Mouse (Mus musculus) 416B (cell line): ENCODE measurements at regions not wholly inside any gene's neighbourhood (a gene's known extent, or its start where the extent isn't known, plus 50 kb on each side); places are given as distances from the start of the nearest gene placed in this dataset.

Experiments used
- DNase-seq: peaks from one replicate; pipeline ENCODE4 v3.0.0; 2011; ENCODE audit warnings: low read depth

- no peak for DNase-seq
These were observed 752.6 kb downstream of the Jrkl start for GRCm38 (mm10) chr9:12492890-12493618.

GRCm38 (mm10) chr9:12457810-12458209, 787.8 kb downstream of the Jrkl start:
- DNase-seq: no peak

GRCm38 (mm10) chr9:12456695-12457094, 788.9 kb downstream of the Jrkl start:
- DNase-seq: no peak

- DNase-seq: no peak
These were observed 811.5 kb downstream of the Jrkl start for GRCm38 (mm10) chr9:12434171-12434570.

GRCm38 (mm10) chr9:12421906-12422305, 823.7 kb downstream of the Jrkl start:
- no peak for DNase-seq

GRCm38 (mm10) chr9:12408500-12408899, 837.1 kb downstream of the Jrkl start:
- no peak for DNase-seq

GRCm38 (mm10) chr9:12404185-12404584, 841.4 kb downstream of the Jrkl start:
- DNase-seq: no peak

- no peak for DNase-seq
These were observed 850.0 kb downstream of the Jrkl start for GRCm38 (mm10) chr9:12395648-12396047.

- DNase-seq: no peak
These were observed 864.6 kb downstream of the Jrkl start for GRCm38 (mm10) chr9:12380732-12381645.

GRCm38 (mm10) chr9:12380029-12380428, 865.6 kb downstream of the Jrkl start:
- DNase-seq: no peak

- no peak for DNase-seq
These were observed 901.3 kb downstream of the Jrkl start for GRCm38 (mm10) chr9:12344296-12344695.

- no peak for DNase-seq
These were observed 904.2 kb downstream of the Jrkl start for GRCm38 (mm10) chr9:12341453-12341852.

- DNase-seq: no peak
These were observed 932.0 kb downstream of the Jrkl start for GRCm38 (mm10) chr9:12313517-12314075.

GRCm38 (mm10) chr9:12313027-12313426, 932.6 kb downstream of the Jrkl start:
- peak; percentile 20 for DNase-seq
